Mouse (Mus musculus) bone marrow, adult 2 months (tissue): ENCODE data around the gene Arhgef28.

Experiments used
- CTCF ChIP-seq: fragments of 200-500 bp; IDR thresholded peaks from 2 replicates; pipeline ENCODE4 v1.5.1; 2011; ENCODE audit warnings: low read length, control low read depth; ENCODE audit not compliant: control insufficient read depth, insufficient read depth
- POLR2A ChIP-seq: fragments of 200-500 bp; IDR thresholded peaks from 2 replicates; pipeline ENCODE4 v1.6.1; 2011; ENCODE audit warnings: low read depth, mild to moderate bottlenecking, control low read depth, low read length, borderline replicate concordance; ENCODE audit not compliant: control insufficient read depth

GRCm38 (mm10) chr13:98015981-98016922 lies 190.0 kb downstream of the Arhgef28 start:
- TF ChIP-seq CTCF (no peak), POLR2A (no peak)
